Mouse (Mus musculus) subcutaneous adipose tissue, adult 2 months (tissue): Measurements from ENCODE around the gene Aaas. TPM values are rescaled to one million over a fixed set of nuclear protein-coding genes. Genes with fewer than 3 reads are reported as not detected.

Experiments
- polyA plus RNA-seq: library from polyadenylated mRNA; depleted of rRNA; stranded (reverse); fragments of >200 nt; gene quantifications from 2 replicates; pipeline ENCODE4 v1.2.3, GENCODE M21; 2012; ENCODE audit warnings: low replicate concordance; rRNA removed

Aaas gene
- 28.0 and 43.4 TPM in 2 replicates for polyA plus RNA-seq

GRCm38 (mm10) chr15:102350138-102350941 is at the start of gene Aaas:
TSS of gene Aaas (minus strand) at chr15:102350771.

GRCm38 (mm10) chr15:102366733-102367344 is 16.3 kb upstream of the Aaas start, which contains the start of gene Sp7:
TSS of gene Sp7 (minus strand) at chr15:102367182.

DNA sequence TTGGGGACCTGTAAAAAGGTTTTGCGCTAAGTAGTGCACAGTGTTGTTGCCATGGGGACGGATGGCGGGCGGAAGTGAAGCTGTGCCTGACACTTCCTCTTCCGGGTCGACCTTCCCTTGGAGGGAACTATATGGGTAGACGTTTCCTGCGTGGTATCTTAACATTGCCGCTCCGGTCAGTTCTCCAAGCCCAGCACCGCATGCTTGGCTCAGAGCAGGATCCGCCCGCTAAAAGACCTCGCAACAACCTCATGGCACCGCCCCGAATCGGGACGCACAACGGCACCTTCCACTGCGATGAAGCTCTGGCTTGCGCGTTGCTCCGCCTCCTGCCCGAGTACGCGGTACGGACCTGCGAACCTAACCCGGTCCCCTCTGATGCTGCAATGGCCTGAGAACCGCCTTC is 19.0 kb downstream of the Aaas start, which contains the start of gene Myg1:
Myg1 (plus strand) TSS at position 100 of the 406 bp plus-strand sequence.

DNA sequence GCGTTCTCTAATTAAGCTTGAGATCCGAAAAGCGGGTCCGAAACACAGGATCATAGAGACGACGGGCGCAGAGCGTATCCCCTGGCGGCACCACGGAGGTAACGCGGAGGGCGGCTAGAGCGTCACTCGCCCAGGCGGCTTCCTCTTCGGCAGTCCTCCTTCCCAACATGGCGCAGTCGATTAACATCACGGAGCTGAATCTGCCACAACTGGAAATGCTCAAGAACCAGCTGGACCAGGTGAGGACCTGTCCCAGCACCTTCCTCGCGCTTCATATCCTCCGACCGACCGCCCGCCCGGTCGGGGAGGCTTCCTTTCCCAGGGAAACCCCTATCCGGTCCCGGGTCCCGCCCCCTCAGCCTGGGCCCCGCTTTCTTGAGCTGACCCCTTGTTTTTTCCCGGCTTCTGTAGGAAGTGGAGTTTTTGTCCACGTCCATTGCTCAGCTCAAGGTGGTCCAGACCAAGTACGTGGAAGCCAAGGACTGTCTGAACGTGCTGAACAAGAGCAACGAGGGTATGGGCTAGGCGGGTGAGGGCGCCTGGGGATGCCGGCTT is 24.5 kb downstream of the Aaas start, which contains the start of gene Pfdn5:
Pfdn5 (plus strand) TSS at position 95 of the 555 bp plus-strand sequence.

GRCm38 (mm10) chr15:102295633-102296367 is 54.8 kb downstream of the Aaas start, which contains the start of gene Espl1:
TSS of gene Espl1 (plus strand) at chr15:102296266.

Other genes with a start within 250 kb of the Aaas start
- gene Spryd3, start 214.5 kb downstream of the Aaas start, polyA plus RNA-seq, result 33.0 and 40.9 TPM in 2 replicates
- 189 and 436 TPM in 2 replicates for gene Igfbp6, start 206.4 kb downstream of the Aaas start, polyA plus RNA-seq
- 0.47 and 1.2 TPM in 2 replicates for gene Soat2, start 200.2 kb downstream of the Aaas start, polyA plus RNA-seq
- gene Zfp740, start 147.5 kb downstream of the Aaas start, polyA plus RNA-seq, result 29.3 and 49.5 TPM in 2 replicates
- gene Csad, start 146.0 kb downstream of the Aaas start, polyA plus RNA-seq, result 247 and 354 TPM in 2 replicates
- 6.4 and 14.8 TPM in 2 replicates for gene Itgb7, start 118.8 kb downstream of the Aaas start, polyA plus RNA-seq
- 51.9 and 67.6 TPM in 2 replicates for gene Rarg, start 93.3 kb downstream of the Aaas start, polyA plus RNA-seq
- gene Gm9918, start 80.2 kb downstream of the Aaas start, polyA plus RNA-seq, result 0.11 and 0.48 TPM in 2 replicates
- 111 and 118 TPM in 2 replicates for gene Mfsd5, start 71.3 kb downstream of the Aaas start, polyA plus RNA-seq
- 2.7 and 6.0 TPM in 2 replicates for gene Espl1, start 54.5 kb downstream of the Aaas start, polyA plus RNA-seq
- gene Pfdn5, start 24.7 kb downstream of the Aaas start, polyA plus RNA-seq, result 128 and 134 TPM in 2 replicates
- 44.8 and 74.2 TPM in 2 replicates for gene Myg1, start 19.1 kb downstream of the Aaas start, polyA plus RNA-seq
- 0.33 and 0.69 TPM in 2 replicates for gene Sp7, start 16.4 kb upstream of the Aaas start, polyA plus RNA-seq
- gene Sp1, start 55.4 kb upstream of the Aaas start, polyA plus RNA-seq, result 15.4 and 32.6 TPM in 2 replicates
- gene Amhr2, start 94.6 kb upstream of the Aaas start, polyA plus RNA-seq, result 10.6 and 12.4 TPM in 2 replicates
- gene Prr13, start 108.3 kb upstream of the Aaas start, polyA plus RNA-seq, result 145 and 150 TPM in 2 replicates
- gene Pcbp2, start 119.8 kb upstream of the Aaas start, polyA plus RNA-seq, result 503 and 615 TPM in 2 replicates
- gene Gm10337, start 153.0 kb upstream of the Aaas start, polyA plus RNA-seq, result not detected in 2 replicates
- 11.1 and 27.7 TPM in 2 replicates for gene Map3k12, start 166.3 kb upstream of the Aaas start, polyA plus RNA-seq
- 62.5 and 90.9 TPM in 2 replicates for gene Tarbp2, start 167.4 kb upstream of the Aaas start, polyA plus RNA-seq
- gene Npff, start 174.2 kb upstream of the Aaas start, polyA plus RNA-seq, result 10.2 and 11.7 TPM in 2 replicates